Mouse (Mus musculus): ENCODE measurements around the gene Tsc22d3.

Tsc22d3 gene

GRCm38 (mm10) chrX:140600410-140601109, at the start of gene Tsc22d3:
Gene Tsc22d3 (minus strand): TSS chrX:140600659.
- DNase-seq (ENCODE audit: extremely low spot score) = peak; percentile 38

- no peak for DNase-seq (ENCODE audit: extremely low spot score)
Measured at GRCm38 (mm10) chrX:140639592-140639991, 39.1 kb upstream of the Tsc22d3 start.

- DNase-seq (ENCODE audit: extremely low spot score) = no peak
Measured at GRCm38 (mm10) chrX:140638028-140638427, 37.6 kb upstream of the Tsc22d3 start.

- no peak for DNase-seq (ENCODE audit: extremely low spot score)
Measured at GRCm38 (mm10) chrX:140624875-140625594, 24.6 kb upstream of the Tsc22d3 start.

GRCm38 (mm10) chrX:140609938-140610337, 9.5 kb upstream of the Tsc22d3 start:
- no peak for DNase-seq (ENCODE audit: extremely low spot score)

- DNase-seq (ENCODE audit: extremely low spot score) = no peak
Measured at GRCm38 (mm10) chrX:140601884-140602283, 1.4 kb upstream of the Tsc22d3 start.

- DNase-seq (ENCODE audit: extremely low spot score) = no peak
Measured at GRCm38 (mm10) chrX:140601311-140601710, 852 bp upstream of the Tsc22d3 start.

GRCm38 (mm10) chrX:140599561-140600409, 674 bp downstream of the Tsc22d3 start:
- peak; percentile 12 for DNase-seq (ENCODE audit: extremely low spot score)

GRCm38 (mm10) chrX:140598850-140599560, 1.5 kb downstream of the Tsc22d3 start:
- DNase-seq (ENCODE audit: extremely low spot score) = peak; percentile 41

GRCm38 (mm10) chrX:140598194-140598849, 2.1 kb downstream of the Tsc22d3 start:
- peak; percentile 1 for DNase-seq (ENCODE audit: extremely low spot score)

- DNase-seq (ENCODE audit: extremely low spot score) = no peak
Measured at GRCm38 (mm10) chrX:140591176-140591575, 9.3 kb downstream of the Tsc22d3 start.

GRCm38 (mm10) chrX:140590142-140590541, 10.3 kb downstream of the Tsc22d3 start:
- DNase-seq (ENCODE audit: extremely low spot score) = no peak

- DNase-seq (ENCODE audit: extremely low spot score) = no peak
Measured at GRCm38 (mm10) chrX:140589194-140589751, 11.2 kb downstream of the Tsc22d3 start.

GRCm38 (mm10) chrX:140588534-140588933, 11.9 kb downstream of the Tsc22d3 start:
- DNase-seq (ENCODE audit: extremely low spot score) = no peak

- no peak for DNase-seq (ENCODE audit: extremely low spot score)
Measured at GRCm38 (mm10) chrX:140580416-140580815, 20.0 kb downstream of the Tsc22d3 start.

- no peak for DNase-seq (ENCODE audit: extremely low spot score)
Measured at GRCm38 (mm10) chrX:140575636-140576035, 24.8 kb downstream of the Tsc22d3 start.

GRCm38 (mm10) chrX:140575200-140575599, 25.3 kb downstream of the Tsc22d3 start:
- no peak for DNase-seq (ENCODE audit: extremely low spot score)

- DNase-seq (ENCODE audit: extremely low spot score) = no peak
Measured at GRCm38 (mm10) chrX:140572702-140573338, 27.6 kb downstream of the Tsc22d3 start.

GRCm38 (mm10) chrX:140569595-140569994, 30.9 kb downstream of the Tsc22d3 start:
- DNase-seq (ENCODE audit: extremely low spot score) = no peak

- DNase-seq (ENCODE audit: extremely low spot score) = no peak
Measured at GRCm38 (mm10) chrX:140567711-140568407, 32.6 kb downstream of the Tsc22d3 start.

All from embryo, embryonic 9.5 days (tissue).